Mouse (Mus musculus): Measurements from ENCODE around the gene Abcb1b. TPM values are rescaled to one million over a fixed set of nuclear protein-coding genes. Genes with fewer than 3 reads are reported as not detected.
A peak's percentile ranks its signal among the peaks of the same experiment; 100 is the strongest.

The Abcb1b gene
- polyA plus RNA-seq, 1 experiment from 2014 or later, result 1.8 TPM

GRCm38 (mm10) chr5:8894641-8895490 lies 96.9 kb downstream of the Abcb1b start:
- H3K27me3 ChIP-seq (replicated peaks; ENCODE audit: insufficient read depth, low read length), result peaks cover 4% of the 10 kb centered on the region; the same call in 1 of the 2 replicates
- DNase-seq (ENCODE audit: low spot score), result no peak
- no peak overlapping the region for H3K4me3 ChIP-seq (ENCODE audit: low read depth, low read length)
- ATAC-seq, result no peak
- 61% methylated on average over 15 of the region's 15 CpGs for WGBS
- no peak overlapping the region for H3K27ac ChIP-seq (ENCODE audit: low read length)
- H3K36me3 ChIP-seq (ENCODE audit: insufficient read depth, low read length), result no peaks in the 10 kb centered on the region
- no peak overlapping the region for H3K4me2 ChIP-seq (replicated peaks; ENCODE audit: low read depth, low read length)
- TF ChIP-seq EP300 (IDR thresholded peaks at IDR 0.05) (no peak), CTCF (IDR thresholded peaks at IDR 0.05) (no peak)
- H3K9me3 ChIP-seq (ENCODE audit: low read length), result no peaks in the 10 kb centered on the region
- H3K4me1 ChIP-seq (ENCODE audit: insufficient read depth, low read depth, low read length), result no peaks in the 10 kb centered on the region
- no peak overlapping the region for H3K9ac ChIP-seq (replicated peaks; ENCODE audit: low read depth)

GRCm38 (mm10) chr5:8896198-8896597 lies 98.3 kb downstream of the Abcb1b start:
- Histone ChIP-seq H3K9ac (replicated peaks; ENCODE audit: low read depth) (no peak overlapping the region), H3K9me3 (ENCODE audit: low read length) (no peaks in the 10 kb centered on the region), H3K36me3 (ENCODE audit: insufficient read depth, low read length) (no peaks in the 10 kb centered on the region), H3K4me2 (replicated peaks; ENCODE audit: low read depth, low read length) (no peak overlapping the region), H3K27me3 (replicated peaks; ENCODE audit: insufficient read depth, low read length) (peaks cover 4% of the 10 kb centered on the region; the same call in 1 of the 2 replicates), H3K4me1 (ENCODE audit: insufficient read depth, low read depth, low read length) (no peaks in the 10 kb centered on the region), H3K27ac (ENCODE audit: low read length) (no peak overlapping the region), H3K4me3 (ENCODE audit: low read depth, low read length) (no peak overlapping the region)
- 67% methylated on average over 1 of the region's 1 CpGs for WGBS
- ATAC-seq, result no peak
- DNase-seq (ENCODE audit: low spot score), result peak; percentile 6
- TF ChIP-seq EP300 (IDR thresholded peaks at IDR 0.05), result no peak
- no peak for TF ChIP-seq CTCF (IDR thresholded peaks at IDR 0.05)

GRCm38 (mm10) chr5:8898246-8898645 lies 100.3 kb downstream of the Abcb1b start:
- Histone ChIP-seq H3K9me3 (ENCODE audit: low read length) (no peaks in the 10 kb centered on the region), H3K4me2 (replicated peaks; ENCODE audit: low read depth, low read length) (no peak overlapping the region), H3K4me1 (ENCODE audit: insufficient read depth, low read depth, low read length) (no peaks in the 10 kb centered on the region), H3K9ac (replicated peaks; ENCODE audit: low read depth) (no peak overlapping the region), H3K4me3 (ENCODE audit: low read depth, low read length) (no peak overlapping the region), H3K27ac (ENCODE audit: low read length) (no peak overlapping the region), H3K36me3 (ENCODE audit: insufficient read depth, low read length) (no peaks in the 10 kb centered on the region), H3K27me3 (replicated peaks; ENCODE audit: insufficient read depth, low read length) (peaks cover 4% of the 10 kb centered on the region; the same call in 1 of the 2 replicates)
- WGBS, result 44% methylated on average over 3 of the region's 3 CpGs
- TF ChIP-seq CTCF (IDR thresholded peaks at IDR 0.05), result no peak
- TF ChIP-seq EP300 (IDR thresholded peaks at IDR 0.05), result no peak
- no peak for ATAC-seq
- DNase-seq (ENCODE audit: low spot score), result no peak

GRCm38 (mm10) chr5:8901001-8901400 lies 103.1 kb downstream of the Abcb1b start:
- Histone ChIP-seq H3K4me3 (ENCODE audit: low read depth, low read length) (no peak overlapping the region), H3K4me2 (replicated peaks; ENCODE audit: low read depth, low read length) (no peak overlapping the region), H3K27ac (ENCODE audit: low read length) (no peak overlapping the region), H3K9ac (replicated peaks; ENCODE audit: low read depth) (no peak overlapping the region), H3K4me1 (ENCODE audit: insufficient read depth, low read depth, low read length) (no peaks in the 10 kb centered on the region), H3K27me3 (replicated peaks; ENCODE audit: insufficient read depth, low read length) (no peaks in the 10 kb centered on the region), H3K9me3 (ENCODE audit: low read length) (no peaks in the 10 kb centered on the region), H3K36me3 (ENCODE audit: insufficient read depth, low read length) (no peaks in the 10 kb centered on the region)
- no peak for DNase-seq (ENCODE audit: low spot score)
- WGBS, result 59% methylated on average over 1 of the region's 1 CpGs
- no peak for TF ChIP-seq EP300 (IDR thresholded peaks at IDR 0.05)
- TF ChIP-seq CTCF (IDR thresholded peaks at IDR 0.05), result no peak
- ATAC-seq, result no peak

GRCm38 (mm10) chr5:8902141-8902817 lies 104.3 kb downstream of the Abcb1b start:
- no peak for ATAC-seq
- no peaks in the 10 kb centered on the region for H3K9me3 ChIP-seq (ENCODE audit: low read length)
- TF ChIP-seq CTCF (IDR thresholded peaks at IDR 0.05), result no peak
- no peak for TF ChIP-seq EP300 (IDR thresholded peaks at IDR 0.05)
- no peak for DNase-seq (ENCODE audit: low spot score)
- WGBS, result 74% methylated on average over 6 of the region's 6 CpGs
- H3K27me3 ChIP-seq (replicated peaks; ENCODE audit: insufficient read depth, low read length), result no peaks in the 10 kb centered on the region
- no peaks in the 10 kb centered on the region for H3K36me3 ChIP-seq (ENCODE audit: insufficient read depth, low read length)
- H3K4me2 ChIP-seq (replicated peaks; ENCODE audit: low read depth, low read length), result no peak overlapping the region
- H3K4me3 ChIP-seq (ENCODE audit: low read depth, low read length), result no peak overlapping the region
- H3K27ac ChIP-seq (ENCODE audit: low read length), result no peak overlapping the region
- H3K4me1 ChIP-seq (ENCODE audit: insufficient read depth, low read depth, low read length), result no peaks in the 10 kb centered on the region
- no peak overlapping the region for H3K9ac ChIP-seq (replicated peaks; ENCODE audit: low read depth)

- Histone ChIP-seq H3K4me1 (ENCODE audit: insufficient read depth, low read depth, low read length) (no peaks in the 10 kb centered on the region), H3K27ac (ENCODE audit: low read length) (no peak overlapping the region), H3K36me3 (ENCODE audit: insufficient read depth, low read length) (no peaks in the 10 kb centered on the region), H3K4me3 (ENCODE audit: low read depth, low read length) (no peak overlapping the region), H3K27me3 (replicated peaks; ENCODE audit: insufficient read depth, low read length) (no peaks in the 10 kb centered on the region), H3K4me2 (replicated peaks; ENCODE audit: low read depth, low read length) (no peak overlapping the region), H3K9ac (replicated peaks; ENCODE audit: low read depth) (no peak overlapping the region), H3K9me3 (ENCODE audit: low read length) (no peaks in the 10 kb centered on the region)
- DNase-seq (ENCODE audit: low spot score), result no peak
- TF ChIP-seq CTCF (IDR thresholded peaks at IDR 0.05) (no peak), EP300 (IDR thresholded peaks at IDR 0.05) (no peak)
- 85% methylated on average over 6 of the region's 6 CpGs for WGBS
- no peak for ATAC-seq
Measured at GRCm38 (mm10) chr5:8904539-8904938, 106.6 kb downstream of the Abcb1b start.

Data from lung, postnatal 0 days (tissue).